ENCODE assay signal across 8 mouse cellular contexts in the genomic region with DNA sequence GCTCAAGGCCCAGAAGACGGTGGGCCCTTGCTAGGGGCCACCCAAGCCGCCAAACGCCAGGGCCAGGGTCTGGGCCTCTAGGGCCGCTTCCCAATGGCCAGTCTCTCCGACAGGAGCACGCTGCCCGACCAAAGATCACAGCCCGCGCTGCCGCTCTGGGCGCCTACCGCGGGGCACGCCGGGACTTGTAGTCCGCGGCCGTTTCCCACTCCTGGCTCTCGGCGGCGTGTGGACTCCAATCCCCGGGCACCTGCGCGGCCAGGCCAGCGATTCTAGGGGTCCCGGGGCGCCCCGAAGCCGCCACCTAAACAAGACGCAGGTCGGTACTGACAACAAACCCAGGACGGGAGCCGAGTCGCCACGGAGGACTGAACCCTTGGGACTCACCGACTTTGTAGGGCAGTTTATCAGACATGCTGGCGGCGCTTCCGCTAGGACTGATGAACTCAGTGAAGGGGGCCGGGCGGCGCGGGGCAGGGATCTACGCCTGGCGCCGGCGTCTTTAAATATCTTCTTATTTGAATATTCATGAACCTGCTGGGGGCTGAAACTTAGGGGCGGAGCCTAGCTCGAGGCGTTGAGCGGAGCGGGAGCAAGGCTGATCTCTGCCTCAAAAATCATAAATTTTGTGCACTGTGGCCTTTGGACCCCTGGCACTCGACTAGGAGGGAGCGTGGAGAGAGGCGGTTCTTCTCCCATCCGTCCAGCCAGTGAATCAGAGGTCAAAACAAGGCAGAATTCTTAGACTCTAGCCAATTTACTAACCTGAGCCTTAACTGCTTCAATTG. TPM values are rescaled to one million over a fixed set of nuclear protein-coding genes. Genes with fewer than 3 reads are reported as not detected.
DNase-seq lines count a peak whose midpoint lies in the region; ATAC-seq and TF ChIP-seq lines count a peak whose summit lies in the region.

A gene (minus strand): TSS at position 520 of the 788 bp plus-strand sequence.

- no peaks in the 10 kb centered on the region for H3K27me3 ChIP-seq in ES-Bruce4 (ENCODE audit: control insufficient read depth, insufficient read depth, low read length, poor library complexity, severe bottlenecking)
- no peaks in the 10 kb centered on the region for H3K27me3 ChIP-seq in forebrain, embryonic 14.5 days (replicated peaks; ENCODE audit: control insufficient read depth, insufficient read depth, low read length)
- H3K27me3 ChIP-seq in neural tube, embryonic 15.5 days (replicated peaks) = no peaks in the 10 kb centered on the region

- intact Hi-C loops in heart, postnatal 14 days (cut with DNase I) = no loop called here

- no peak for TF ChIP-seq EP300 in ES-Bruce4 (IDR thresholded peaks at IDR 0.05; ENCODE audit: insufficient read depth, low read depth, low read length)

- peak within 1 kb of the TSS; percentile 53 for H3K4me2 ChIP-seq in forebrain, embryonic 14.5 days (ENCODE audit: low read length)
- peak within 1 kb of the TSS; percentile 82 for H3K4me2 ChIP-seq in neural tube, embryonic 15.5 days

- no peak for TF ChIP-seq CTCF in ES-Bruce4 (IDR thresholded peaks at IDR 0.05; ENCODE audit: low read depth, low read length)

- peak; percentile 79 for TF ChIP-seq POLR2A in ES-Bruce4 (IDR thresholded peaks at IDR 0.05; ENCODE audit: insufficient read depth, low read length)

- peak within 1 kb of the TSS; percentile 73 for H3K9ac ChIP-seq in ES-Bruce4 (ENCODE audit: low read depth, poor library complexity, severe bottlenecking)
- H3K9ac ChIP-seq in forebrain, embryonic 14.5 days (ENCODE audit: low read length) = peak within 1 kb of the TSS; percentile 84
- peak within 1 kb of the TSS; percentile 83 for H3K9ac ChIP-seq in neural tube, embryonic 15.5 days (replicated peaks)

- peaks cover 2% of the 10 kb centered on the region for H3K4me1 ChIP-seq in ES-Bruce4 (ENCODE audit: control insufficient read depth, insufficient read depth, low read length)
- peaks cover 12% of the 10 kb centered on the region for H3K4me1 ChIP-seq in forebrain, embryonic 14.5 days (ENCODE audit: control insufficient read depth, insufficient read depth, low read length)
- H3K4me1 ChIP-seq in neural tube, embryonic 15.5 days = peaks cover 27% of the 10 kb centered on the region

- WGBS in forebrain, embryonic 14.5 days = under 1% methylated on average over 56 of the region's 56 CpGs
- WGBS in neural tube, embryonic 15.5 days = under 1% methylated on average over 55 of the region's 56 CpGs

- H3K9me3 ChIP-seq in ES-Bruce4 (replicated peaks; ENCODE audit: control insufficient read depth, insufficient read depth, low read length, poor library complexity, severe bottlenecking) = no peaks in the 10 kb centered on the region
- no peaks in the 10 kb centered on the region for H3K9me3 ChIP-seq in forebrain, embryonic 14.5 days (replicated peaks; ENCODE audit: control insufficient read depth, low read length)
- H3K9me3 ChIP-seq in neural tube, embryonic 15.5 days (replicated peaks) = no peaks in the 10 kb centered on the region

- DNase-seq in forebrain, embryonic 14.5 days (ENCODE audit: low spot score) = peak; percentile 95
- peak; percentile 90 for DNase-seq in heart, postnatal 14 days
- peak; percentile 90 for DNase-seq in layer of hippocampus, adult 11-12 months (ENCODE audit: low spot score)
- DNase-seq in lung, adult 18-20 months = peak; percentile 90
- DNase-seq in testis, postnatal 14 days (ENCODE audit: low spot score) = peak; percentile 90

- H3K36me3 ChIP-seq in ES-Bruce4 (ENCODE audit: control insufficient read depth, insufficient read depth, low read length, poor library complexity, severe bottlenecking) = peaks cover 2% of the 10 kb centered on the region; the same call in 1 of the 2 replicates
- H3K36me3 ChIP-seq in forebrain, embryonic 14.5 days (ENCODE audit: control insufficient read depth, insufficient read depth, low read length) = no peaks in the 10 kb centered on the region
- H3K36me3 ChIP-seq in neural tube, embryonic 15.5 days = no peaks in the 10 kb centered on the region

- H3K4me3 ChIP-seq in ES-Bruce4 (ENCODE audit: low read depth, low read length) = peak within 1 kb of the TSS; percentile 93
- peak within 1 kb of the TSS; percentile 65 for H3K4me3 ChIP-seq in forebrain, embryonic 14.5 days (ENCODE audit: low read depth, low read length)
- peak within 1 kb of the TSS; percentile 60 for H3K4me3 ChIP-seq in neural tube, embryonic 15.5 days (replicated peaks)

- peak; percentile 95 for ATAC-seq in cerebellum, adult (ENCODE audit: insufficient number of reproducible peaks, low FRiP score, low TSS enrichment)
- ATAC-seq in forebrain, embryonic 14.5 days = peak; percentile 97
- ATAC-seq in neural tube, embryonic 15.5 days (ENCODE audit: low FRiP score) = peak; percentile 96

- peak within 1 kb of the TSS; percentile 18; the same call in 1 of the 2 replicates for H3K27ac ChIP-seq in ES-Bruce4 (ENCODE audit: insufficient read depth, low read length)
- peak within 1 kb of the TSS; percentile 75 for H3K27ac ChIP-seq in forebrain, embryonic 14.5 days (ENCODE audit: low read depth, low read length)
- peak within 1 kb of the TSS; percentile 89 for H3K27ac ChIP-seq in neural tube, embryonic 15.5 days (replicated peaks)

RNA-seq across cellular contexts. Expression of the gene that starts here (rescaled TPM):
- 100 and 102 TPM in 2 replicates for polyA plus RNA-seq in ES-Bruce4 (2011; ENCODE audit: insufficient read depth, insufficient read length, low read depth, missing spikeins)
- polyA plus RNA-seq in forebrain, embryonic 14.5 days (2014; fragmentation: Nextera tagmentation; extraction: Ambion mirVana) = 53.4 and 60.8 TPM in 2 replicates
- total RNA-seq in heart, postnatal 14 days (2021) = 10 to 100 TPM in 1 of 2 experiments, 1 to 10 TPM in 1; 8.8 to 11.3 TPM
- 30.9 and 44.6 TPM in 2 replicates for polyA plus RNA-seq in neural tube, embryonic 15.5 days (2015; fragmentation: Nextera tagmentation; extraction: Ambion mirVana)

Comparison
In these comparisons a context has a peak if more than half of its experiments do, and no peak if none do; other contexts are left out.
1. Peak in every context shown above with its lines: DNase-seq, ATAC-seq, H3K4me3 ChIP-seq and H3K27ac ChIP-seq.
2. H3K27ac ChIP-seq: peak in every context shown above with its lines; median percentile 89 in neural tube, embryonic 15.5 days; 75 in forebrain, embryonic 14.5 days; 18 in ES-Bruce4.